Mouse (Mus musculus) forebrain, embryonic 13.5 days (tissue): ENCODE data around the gene Krt35. TPM values are rescaled to one million over a fixed set of nuclear protein-coding genes. Genes with fewer than 3 reads are reported as not detected.

Source experiments
- ATAC-seq: fragments of 200-750 bp; cut with Nextera tagmentation; 2 replicates; pipeline ENCODE4 v1.8.0; 2017
- H3K27ac ChIP-seq: fragments of 300-500 bp; sonication (generic); 2 replicates; pipeline ENCODE4 v1.5.1; 2015; ENCODE audit warnings: inconsistent platforms, mild to moderate bottlenecking, moderate library complexity
- H3K27me3 ChIP-seq: fragments of 300-500 bp; sonication (generic); 2 replicates; pipeline ENCODE4 v1.6.1; 2015; ENCODE audit warnings: mild to moderate bottlenecking, inconsistent platforms
- H3K36me3 ChIP-seq: fragments of 300-500 bp; sonication (generic); 2 replicates; pipeline ENCODE4 v1.6.1; 2015; ENCODE audit warnings: mild to moderate bottlenecking, inconsistent platforms; ENCODE audit not compliant: poor library complexity, severe bottlenecking
- H3K4me1 ChIP-seq: fragments of 300-500 bp; sonication (generic); 2 replicates; pipeline ENCODE4 v1.6.1; 2015; ENCODE audit warnings: inconsistent platforms
- H3K4me2 ChIP-seq: fragments of 300-500 bp; sonication (generic); 2 replicates; pipeline ENCODE4 v1.6.1; 2015; ENCODE audit warnings: inconsistent platforms, mild to moderate bottlenecking, moderate library complexity
- H3K4me3 ChIP-seq: fragments of 300-500 bp; sonication (generic); 2 replicates; pipeline ENCODE4 v1.5.1; 2015; ENCODE audit warnings: mild to moderate bottlenecking, inconsistent platforms
- H3K9ac ChIP-seq: fragments of 300-500 bp; sonication (generic); 2 replicates; pipeline ENCODE4 v1.6.1; 2015; ENCODE audit warnings: mild to moderate bottlenecking, inconsistent platforms
- H3K9me3 ChIP-seq: fragments of 300-500 bp; sonication (generic); replicated peaks from 2 replicates; pipeline ENCODE4 v1.6.1; 2016; ENCODE audit warnings: inconsistent platforms
- WGBS: fragments of 180-500 bp; shearing (Covaris S2); methylation state at CpG from one replicate; pipeline ENCODE4 v1.1.7; 2015; 5-methylcytosine and 5-hydroxymethylcytosine counted together
- polyA plus RNA-seq: library from polyadenylated mRNA; unstranded; fragments of >200 nt; fragmentation: Nextera tagmentation; extraction: Ambion mirVana; gene quantifications from 2 replicates; pipeline ENCODE4 v1.2.1, GENCODE M21; 2015

Krt35 gene
- polyA plus RNA-seq, 1 experiment from 2014 or later, result not detected

DNA sequence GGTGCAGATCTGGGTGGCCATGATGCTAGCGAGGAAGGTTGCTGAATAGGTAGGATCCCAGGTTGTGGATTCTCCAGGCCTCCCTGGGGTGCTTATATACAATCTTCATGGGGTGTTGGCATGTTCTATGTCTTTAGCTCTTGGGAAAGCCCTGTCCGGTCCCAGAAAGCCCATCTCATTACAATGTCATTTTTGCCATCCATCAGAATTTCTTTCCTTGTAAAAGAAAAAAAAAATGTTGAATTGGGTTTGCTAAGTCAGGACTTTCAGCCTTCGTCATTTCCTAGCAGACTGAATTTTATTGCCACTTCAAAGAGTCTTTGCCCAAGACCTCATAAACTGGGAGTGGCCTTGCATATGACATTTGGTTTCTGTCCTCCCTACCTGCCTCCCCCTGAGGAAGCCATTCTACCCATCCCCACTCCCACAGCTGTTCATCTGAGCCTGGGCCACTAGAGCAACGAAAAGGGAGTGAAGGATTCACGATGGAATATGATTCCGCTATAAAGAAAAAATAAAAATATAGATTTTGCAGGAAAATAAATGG is 9.6 kb upstream of the Krt35 start, which contains the start of gene Krt36:
Gene Krt36, minus strand, starts transcription at position 51 of the 547 bp plus-strand sequence.
- Histone ChIP-seq H3K27ac (no peak within 1 kb of the TSS), H3K4me1 (no peaks in the 10 kb centered on the region), H3K9ac (no peak within 1 kb of the TSS), H3K4me2 (no peak within 1 kb of the TSS), H3K27me3 (no peaks in the 10 kb centered on the region), H3K36me3 (no peaks in the 10 kb centered on the region), H3K4me3 (no peak within 1 kb of the TSS), H3K9me3 (no peaks in the 10 kb centered on the region)
- no peak for ATAC-seq
- 91% methylated on average over 6 of the region's 6 CpGs for WGBS

DNA sequence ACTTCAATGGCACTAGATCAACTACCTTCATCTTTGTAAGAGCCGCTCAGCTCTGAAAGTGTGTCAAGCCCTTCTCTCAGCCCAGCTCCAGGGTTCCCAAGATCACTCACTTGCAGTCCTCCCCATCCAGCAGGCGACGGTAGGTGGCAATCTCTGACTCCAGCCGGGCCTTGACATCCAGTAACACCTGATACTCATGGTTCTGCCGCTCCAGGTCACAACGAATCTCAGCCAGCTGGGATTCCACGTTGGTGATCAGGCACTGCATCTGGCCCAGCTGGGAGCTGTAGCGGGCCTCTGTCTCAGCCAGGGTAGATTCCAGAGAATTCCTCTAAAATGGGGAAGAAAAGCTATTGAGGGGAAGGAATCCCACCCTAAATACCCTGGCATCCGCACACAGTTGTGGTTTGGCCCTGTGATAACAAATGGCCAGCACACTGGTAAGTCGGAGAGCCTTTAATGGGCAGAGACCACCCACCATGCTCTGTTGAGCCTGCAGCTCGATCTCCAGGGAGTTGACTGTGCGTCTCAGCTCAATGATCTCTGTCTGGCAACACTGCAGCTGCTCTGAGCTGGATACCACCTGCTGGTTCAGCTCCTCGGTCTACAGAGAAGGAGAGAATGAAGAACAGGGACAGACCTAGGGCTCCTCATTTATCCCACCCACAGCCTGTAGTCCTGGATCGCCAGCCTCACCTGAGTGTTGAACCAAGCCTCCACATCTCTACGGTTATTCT is 6.8 kb upstream of the Krt35 start:
- 72% methylated on average over 15 of the region's 15 CpGs for WGBS
- Histone ChIP-seq H3K4me1 (no peaks in the 10 kb centered on the region), H3K4me2 (no peak overlapping the region)

GRCm38 (mm10) chr11:100100391-100100790 is 4.3 kb upstream of the Krt35 start:
- Histone ChIP-seq H3K9ac (no peak overlapping the region), H3K4me2 (no peak overlapping the region), H3K27me3 (no peaks in the 10 kb centered on the region), H3K4me3 (no peak overlapping the region), H3K9me3 (no peaks in the 10 kb centered on the region), H3K4me1 (no peaks in the 10 kb centered on the region), H3K27ac (no peak overlapping the region), H3K36me3 (no peaks in the 10 kb centered on the region)
- no peak for ATAC-seq
- 78% methylated on average over 4 of the region's 4 CpGs for WGBS

More for the DNA sequence above, 6.8 kb upstream of the Krt35 start:
- Histone ChIP-seq H3K27me3 (no peaks in the 10 kb centered on the region), H3K9ac (no peak overlapping the region), H3K36me3 (no peaks in the 10 kb centered on the region), H3K27ac (no peak overlapping the region), H3K9me3 (no peaks in the 10 kb centered on the region), H3K4me3 (no peak overlapping the region)
- ATAC-seq, result no peak

GRCm38 (mm10) chr11:100097819-100098218 is 1.8 kb upstream of the Krt35 start:
- H3K4me1 ChIP-seq, result no peaks in the 10 kb centered on the region
- no peak overlapping the region for H3K27ac ChIP-seq
- no peaks in the 10 kb centered on the region for H3K9me3 ChIP-seq
- H3K27me3 ChIP-seq, result no peaks in the 10 kb centered on the region
- no peak overlapping the region for H3K9ac ChIP-seq
- WGBS, result 85% methylated on average over 9 of the region's 9 CpGs
- no peak overlapping the region for H3K4me3 ChIP-seq
- no peaks in the 10 kb centered on the region for H3K36me3 ChIP-seq
- no peak overlapping the region for H3K4me2 ChIP-seq
- ATAC-seq, result no peak

GRCm38 (mm10) chr11:100088378-100089025 is 7.5 kb downstream of the Krt35 start:
- Histone ChIP-seq H3K9ac (no peak overlapping the region), H3K4me1 (no peaks in the 10 kb centered on the region), H3K9me3 (no peaks in the 10 kb centered on the region), H3K4me3 (no peak overlapping the region), H3K27ac (no peak overlapping the region), H3K36me3 (no peaks in the 10 kb centered on the region), H3K27me3 (no peaks in the 10 kb centered on the region), H3K4me2 (no peak overlapping the region)
- WGBS, result 73% methylated on average over 7 of the region's 7 CpGs
- ATAC-seq, result no peak

DNA sequence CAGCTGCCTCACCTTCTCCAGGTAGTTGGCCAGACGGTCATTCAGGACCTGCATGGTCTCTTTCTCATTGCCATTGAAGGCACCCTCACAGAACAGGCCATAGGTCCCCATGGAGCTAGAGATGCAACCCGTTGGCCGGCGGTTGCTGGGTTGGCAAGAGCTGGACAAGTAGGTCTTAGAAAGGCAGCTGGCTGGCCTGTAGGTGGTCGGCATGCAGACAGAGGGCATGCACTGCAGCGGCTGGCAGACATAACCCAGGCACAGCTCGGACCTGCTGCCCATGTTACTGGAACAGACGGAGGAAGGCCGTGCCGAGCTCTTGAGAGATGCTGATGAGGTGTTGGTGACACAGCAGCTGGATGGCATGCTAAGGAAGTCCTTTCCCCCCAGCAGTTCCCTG is 8.2 kb downstream of the Krt35 start, which contains the start of gene Krt32:
Gene Krt32, minus strand, starts transcription at position 366 of the 400 bp plus-strand sequence.
- no peaks in the 10 kb centered on the region for H3K36me3 ChIP-seq
- no peaks in the 10 kb centered on the region for H3K27me3 ChIP-seq
- WGBS, result 93% methylated on average over 10 of the region's 10 CpGs
- ATAC-seq, result no peak
- H3K9ac ChIP-seq, result no peak within 1 kb of the TSS
- H3K4me3 ChIP-seq, result no peak within 1 kb of the TSS
- H3K4me1 ChIP-seq, result no peaks in the 10 kb centered on the region
- no peak within 1 kb of the TSS for H3K4me2 ChIP-seq
- H3K27ac ChIP-seq, result no peak within 1 kb of the TSS
- H3K9me3 ChIP-seq, result no peaks in the 10 kb centered on the region

- 70% methylated on average over 1 of the region's 1 CpGs for WGBS
- H3K27me3 ChIP-seq, result no peaks in the 10 kb centered on the region
- no peak for ATAC-seq
- no peak overlapping the region for H3K27ac ChIP-seq
- H3K4me3 ChIP-seq, result no peak overlapping the region
- no peak overlapping the region for H3K4me2 ChIP-seq
- no peaks in the 10 kb centered on the region for H3K36me3 ChIP-seq
- no peak overlapping the region for H3K9ac ChIP-seq
- no peaks in the 10 kb centered on the region for H3K9me3 ChIP-seq
- no peaks in the 10 kb centered on the region for H3K4me1 ChIP-seq
Measured at GRCm38 (mm10) chr11:100073873-100074272, 22.2 kb downstream of the Krt35 start.

GRCm38 (mm10) chr11:100067293-100068036 is 28.6 kb downstream of the Krt35 start:
- Histone ChIP-seq H3K9ac (no peak overlapping the region), H3K4me3 (no peak overlapping the region), H3K27ac (no peak overlapping the region), H3K9me3 (no peaks in the 10 kb centered on the region), H3K27me3 (no peaks in the 10 kb centered on the region), H3K36me3 (no peaks in the 10 kb centered on the region), H3K4me1 (no peaks in the 10 kb centered on the region), H3K4me2 (no peak overlapping the region)
- ATAC-seq, result no peak
- WGBS, result 91% methylated on average over 17 of the region's 17 CpGs

DNA sequence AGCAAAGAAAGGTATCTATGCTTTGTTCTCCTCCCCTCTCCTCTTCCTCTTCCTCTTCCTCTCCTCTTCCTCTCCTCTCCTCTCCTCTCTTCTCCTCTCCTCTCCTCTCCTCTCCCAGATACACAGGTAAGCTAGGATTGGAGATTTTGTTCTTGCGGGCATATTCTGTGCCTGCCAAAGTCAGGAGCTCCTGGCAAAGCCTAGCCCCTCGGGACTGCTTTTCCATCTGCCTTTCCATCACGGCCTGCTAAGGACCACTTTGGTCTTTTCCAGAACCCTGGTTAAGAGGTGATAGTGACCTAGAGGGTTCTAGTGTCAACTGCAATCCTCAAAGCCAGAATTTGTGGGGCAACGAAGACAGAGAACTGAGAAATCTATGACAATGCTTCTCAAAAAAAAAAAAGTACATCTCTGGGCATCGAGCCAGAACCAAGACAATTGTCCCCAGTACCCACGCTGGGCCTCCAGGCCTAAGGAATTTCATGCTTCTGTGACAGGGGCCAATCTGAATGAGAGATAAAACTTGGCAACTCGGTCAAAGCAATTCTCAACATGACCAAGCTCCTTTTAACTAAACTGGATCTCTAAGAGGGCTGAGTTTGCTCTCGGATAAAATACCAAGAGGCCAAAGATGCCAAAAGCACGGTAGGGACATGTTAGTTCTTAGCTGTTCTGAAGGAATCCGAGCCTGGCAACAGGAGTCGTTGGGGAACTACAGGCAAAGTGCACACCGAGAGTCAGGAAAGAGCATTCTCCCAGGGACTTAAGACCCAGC is 29.6 kb downstream of the Krt35 start:
- Histone ChIP-seq H3K27ac (no peak overlapping the region), H3K36me3 (no peaks in the 10 kb centered on the region), H3K9me3 (no peaks in the 10 kb centered on the region), H3K9ac (no peak overlapping the region), H3K4me1 (no peaks in the 10 kb centered on the region), H3K4me2 (no peak overlapping the region), H3K27me3 (no peaks in the 10 kb centered on the region), H3K4me3 (no peak overlapping the region)
- ATAC-seq, result no peak
- 73% methylated on average over 12 of the region's 12 CpGs for WGBS

DNA sequence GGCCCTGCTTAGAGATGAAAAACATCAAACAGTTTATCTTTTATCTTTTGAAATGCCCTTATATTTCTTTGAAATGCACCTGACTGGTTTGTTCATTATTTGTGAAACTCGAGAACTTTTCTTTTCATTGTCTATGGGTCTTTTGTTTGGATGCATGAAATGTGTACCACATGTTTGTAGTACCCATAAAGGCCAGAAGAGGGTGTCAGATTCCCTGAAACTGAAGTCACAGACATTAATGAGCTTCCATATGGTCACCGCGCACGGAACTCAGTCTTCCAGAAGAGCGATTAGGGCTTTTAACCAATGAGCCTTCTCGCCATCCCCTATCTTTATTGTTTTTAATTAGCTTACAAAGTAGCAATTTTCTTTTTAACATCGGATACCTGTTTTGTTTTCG is 37.2 kb downstream of the Krt35 start:
- H3K27me3 ChIP-seq, result no peaks in the 10 kb centered on the region
- H3K9me3 ChIP-seq, result no peaks in the 10 kb centered on the region
- no peak for ATAC-seq
- no peaks in the 10 kb centered on the region for H3K36me3 ChIP-seq
- no peak overlapping the region for H3K9ac ChIP-seq
- WGBS, result 61% methylated on average over 8 of the region's 8 CpGs
- no peaks in the 10 kb centered on the region for H3K4me1 ChIP-seq
- no peak overlapping the region for H3K4me2 ChIP-seq
- H3K4me3 ChIP-seq, result no peak overlapping the region
- no peak overlapping the region for H3K27ac ChIP-seq

- Histone ChIP-seq H3K9ac (no peak overlapping the region), H3K36me3 (no peaks in the 10 kb centered on the region), H3K9me3 (no peaks in the 10 kb centered on the region), H3K4me1 (no peaks in the 10 kb centered on the region), H3K4me2 (no peak overlapping the region), H3K27me3 (no peaks in the 10 kb centered on the region), H3K4me3 (no peak overlapping the region), H3K27ac (no peak overlapping the region)
- no peak for ATAC-seq
- 83% methylated on average over 9 of the region's 9 CpGs for WGBS
Measured at GRCm38 (mm10) chr11:100055686-100056655, 40.1 kb downstream of the Krt35 start.
